Mouse (Mus musculus): ENCODE measurements around the gene Bcl6.

DNA sequence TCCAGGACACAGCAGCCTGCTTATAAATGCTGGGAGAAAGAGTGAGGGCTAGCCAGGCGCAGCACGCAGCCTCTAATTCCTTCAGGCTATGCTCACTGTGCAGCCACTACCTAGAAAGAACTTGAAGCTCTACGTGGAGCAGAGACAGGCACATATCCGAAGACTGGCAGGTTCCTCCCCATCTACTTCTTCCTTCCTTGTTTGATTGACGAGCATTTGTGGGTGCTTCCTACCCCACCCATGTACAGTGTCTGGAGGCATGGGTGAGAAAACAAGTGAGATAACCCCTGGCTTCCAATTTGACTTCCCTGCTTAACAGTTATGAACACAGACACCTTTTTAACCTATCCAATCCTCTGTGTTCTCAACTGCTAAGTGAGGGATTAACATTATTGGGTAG, 28.1 kb upstream of the Bcl6 start:
- TF ChIP-seq POLR2A (IDR thresholded peaks at IDR 0.05; ENCODE audit: extremely low read depth, insufficient read depth, low read length) (no peak), CTCF (IDR thresholded peaks at IDR 0.05; ENCODE audit: extremely low read depth, insufficient read depth, low read length) (no peak)

Measured in cortical plate, adult 2 months (tissue).